Mouse (Mus musculus) CH12.LX (cell line): Measurements from ENCODE around the gene Oxa1l.

Experiments
- CHD1 ChIP-seq: IDR thresholded peaks from 2 replicates; pipeline ENCODE4 v1.6.1; 2012; ENCODE audit warnings: low read depth, low read length, improper control_type of control experiment, inconsistent platforms
- CTCF ChIP-seq, 2 experiments: IDR thresholded peaks in 1 of 2; conservative IDR thresholded peaks in 1 of 2; 2 replicates each; pipeline ENCODE4 v1.5.1; 2011 to 2012; ENCODE audit warnings: low read depth in 2 of 2, low read length in 2 of 2, improper control_type of control experiment in 1 of 2, inconsistent platforms in 1 of 2, mild to moderate bottlenecking in 1 of 2, moderate library complexity in 1 of 2
- E2F4 ChIP-seq: IDR thresholded peaks from 2 replicates; pipeline ENCODE4 v1.6.1; 2011; ENCODE audit warnings: low read depth, low read length, improper control_type of control experiment; ENCODE audit not compliant: insufficient replicate concordance
- KAT2A ChIP-seq: IDR thresholded peaks from 2 replicates; pipeline ENCODE4 v1.6.1; 2012; ENCODE audit warnings: low read length, improper control_type of control experiment, inconsistent platforms; ENCODE audit not compliant: insufficient replicate concordance
- MAZ ChIP-seq: IDR thresholded peaks from 2 replicates; pipeline ENCODE4 v1.6.1; 2012; ENCODE audit warnings: low read depth, mild to moderate bottlenecking, inconsistent platforms, low read length, improper control_type of control experiment, moderate library complexity
- POLR2A ChIP-seq: IDR thresholded peaks from 2 replicates; pipeline ENCODE4 v1.6.1; 2011; ENCODE audit warnings: low read depth, mild to moderate bottlenecking, improper control_type of control experiment, low read length
- RCOR1 ChIP-seq: conservative IDR thresholded peaks from 2 replicates; pipeline ENCODE4 v1.6.1; 2012; ENCODE audit warnings: low read depth, mild to moderate bottlenecking, inconsistent platforms, low read length, improper control_type of control experiment
- TBP ChIP-seq: conservative IDR thresholded peaks from 2 replicates; pipeline ENCODE4 v1.6.1; 2011; ENCODE audit warnings: low read depth, low read length, improper control_type of control experiment

GRCm38 (mm10) chr14:54340836-54341235, 19.8 kb upstream of the Oxa1l start:
- TF ChIP-seq KAT2A, result no peak
- TF ChIP-seq RCOR1, result no peak
- TF ChIP-seq POLR2A, result no peak
- TF ChIP-seq TBP, result no peak
- TF ChIP-seq CTCF (conservative IDR thresholded peaks at IDR 0.05 in 1 of 2, IDR thresholded peaks at IDR 0.05 in 1 of 2; ENCODE audit: low read depth in 2 of 2, low read length in 2 of 2), result no peak
- TF ChIP-seq E2F4, result no peak
- no peak for TF ChIP-seq CHD1
- no peak for TF ChIP-seq MAZ
